Mouse (Mus musculus): ENCODE data around the gene Gimap8. TPM values are rescaled to one million over a fixed set of nuclear protein-coding genes. Genes with fewer than 3 reads are reported as not detected.

Gene Gimap8
- polyA plus RNA-seq, 1 experiment, result not detected

GRCm38 (mm10) chr6:48668022-48668421 is 21.0 kb downstream of the Gimap8 start:
- TF ChIP-seq GATA1 (IDR thresholded peaks at IDR 0.05; ENCODE audit: low read length), result no peak

DNA sequence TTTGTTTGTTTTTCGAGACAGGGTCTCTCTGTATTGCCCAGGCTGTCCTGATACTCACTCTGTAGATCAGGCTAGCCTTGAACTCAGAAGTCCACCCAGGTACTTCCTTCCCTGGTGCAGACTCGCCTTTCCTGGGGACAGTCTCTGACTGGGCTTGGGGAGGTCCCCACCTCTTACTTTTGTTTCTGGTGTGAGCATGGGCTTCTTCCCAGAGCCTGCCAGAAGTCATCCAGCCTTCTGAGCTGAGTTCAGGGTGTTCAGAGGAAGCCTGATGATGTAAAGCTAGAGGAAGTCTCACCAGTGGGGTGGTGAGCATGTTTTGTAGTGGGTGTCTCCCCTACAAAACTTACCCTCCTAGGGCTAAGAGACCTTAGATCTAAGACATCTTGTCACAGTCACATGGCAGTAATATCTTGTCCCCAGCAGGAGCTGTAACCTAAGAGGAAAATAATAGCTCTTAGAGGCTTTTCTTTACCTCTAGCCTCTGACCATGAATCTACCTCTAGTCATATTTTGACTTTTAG is 22.5 kb downstream of the Gimap8 start:
- no peak for TF ChIP-seq GATA1 (IDR thresholded peaks at IDR 0.05; ENCODE audit: low read length)

DNA sequence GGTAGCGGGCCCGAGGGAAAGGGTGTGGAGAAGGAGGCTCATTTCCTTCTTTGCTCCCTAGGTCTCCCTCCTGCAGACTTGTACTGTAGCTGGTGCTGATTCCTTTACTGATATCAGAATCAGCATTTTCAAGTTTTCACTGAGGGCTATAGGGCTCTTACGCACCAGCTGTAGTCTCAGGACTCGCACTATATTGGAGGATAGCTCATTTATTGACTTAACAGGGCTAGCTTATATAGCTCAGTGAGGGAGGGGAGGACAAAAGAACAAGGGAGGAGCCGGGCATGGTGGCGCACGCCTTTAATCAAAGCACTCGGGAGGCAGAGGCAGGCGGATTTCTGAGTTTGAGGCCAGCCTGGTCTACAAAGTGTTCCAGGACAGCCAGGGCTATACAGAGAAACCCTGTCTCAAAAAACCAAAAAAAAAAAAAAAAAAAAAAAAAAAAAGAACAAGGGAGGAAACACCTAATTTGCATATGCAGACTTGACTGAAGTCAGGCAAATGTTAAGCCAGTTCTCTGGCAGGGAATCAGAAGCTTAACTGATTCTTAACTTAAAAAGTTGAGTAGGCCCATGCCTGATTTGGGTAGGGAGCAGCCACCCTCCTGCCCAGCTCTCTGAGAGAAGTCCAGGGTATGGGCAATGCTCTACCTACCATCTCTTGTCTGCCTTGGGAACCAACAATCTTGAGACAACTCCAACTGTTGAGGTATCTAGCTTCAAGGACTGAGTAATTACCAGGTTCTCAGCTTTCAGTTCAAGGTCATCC is 27.4 kb downstream of the Gimap8 start:
- TF ChIP-seq GATA1 (IDR thresholded peaks at IDR 0.05; ENCODE audit: low read length), result no peak

GRCm38 (mm10) chr6:48675400-48675930 is 28.4 kb downstream of the Gimap8 start:
- no peak for TF ChIP-seq GATA1 (IDR thresholded peaks at IDR 0.05; ENCODE audit: low read length)

- TF ChIP-seq GATA1 (IDR thresholded peaks at IDR 0.05; ENCODE audit: low read length), result no peak
Observed at GRCm38 (mm10) chr6:48675931-48676859, 29.2 kb downstream of the Gimap8 start, which contains the start of gene Gimap9. Gene Gimap9 (plus strand): TSS chr6:48676129.

DNA sequence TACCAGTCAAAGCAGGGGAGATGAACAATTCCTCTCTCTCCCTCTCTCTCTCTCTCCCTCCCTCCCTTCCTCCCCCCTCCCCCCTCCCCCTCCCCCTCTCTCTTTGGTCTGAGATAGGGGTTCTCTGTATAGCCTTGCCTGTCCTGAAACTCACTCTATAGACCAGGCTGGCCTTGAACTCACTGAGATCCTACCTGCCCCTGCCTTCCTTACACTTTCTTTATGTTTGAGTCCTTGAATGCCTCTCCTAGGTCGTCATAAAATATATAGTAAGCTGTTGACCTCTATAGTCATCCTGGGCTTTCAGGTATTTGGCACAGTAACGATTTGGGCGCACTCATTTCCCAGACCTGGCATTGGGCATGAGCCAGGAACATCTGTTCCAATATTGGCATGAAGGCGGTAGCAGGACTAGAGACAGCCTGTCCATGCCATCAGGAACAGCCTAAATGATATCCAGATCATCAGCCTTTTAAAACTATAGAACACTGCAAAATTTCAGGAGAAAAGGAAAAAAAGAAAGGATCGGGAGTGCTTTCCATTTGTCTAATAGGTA is 29.9 kb downstream of the Gimap8 start:
- TF ChIP-seq GATA1 (IDR thresholded peaks at IDR 0.05; ENCODE audit: low read length), result no peak

DNA sequence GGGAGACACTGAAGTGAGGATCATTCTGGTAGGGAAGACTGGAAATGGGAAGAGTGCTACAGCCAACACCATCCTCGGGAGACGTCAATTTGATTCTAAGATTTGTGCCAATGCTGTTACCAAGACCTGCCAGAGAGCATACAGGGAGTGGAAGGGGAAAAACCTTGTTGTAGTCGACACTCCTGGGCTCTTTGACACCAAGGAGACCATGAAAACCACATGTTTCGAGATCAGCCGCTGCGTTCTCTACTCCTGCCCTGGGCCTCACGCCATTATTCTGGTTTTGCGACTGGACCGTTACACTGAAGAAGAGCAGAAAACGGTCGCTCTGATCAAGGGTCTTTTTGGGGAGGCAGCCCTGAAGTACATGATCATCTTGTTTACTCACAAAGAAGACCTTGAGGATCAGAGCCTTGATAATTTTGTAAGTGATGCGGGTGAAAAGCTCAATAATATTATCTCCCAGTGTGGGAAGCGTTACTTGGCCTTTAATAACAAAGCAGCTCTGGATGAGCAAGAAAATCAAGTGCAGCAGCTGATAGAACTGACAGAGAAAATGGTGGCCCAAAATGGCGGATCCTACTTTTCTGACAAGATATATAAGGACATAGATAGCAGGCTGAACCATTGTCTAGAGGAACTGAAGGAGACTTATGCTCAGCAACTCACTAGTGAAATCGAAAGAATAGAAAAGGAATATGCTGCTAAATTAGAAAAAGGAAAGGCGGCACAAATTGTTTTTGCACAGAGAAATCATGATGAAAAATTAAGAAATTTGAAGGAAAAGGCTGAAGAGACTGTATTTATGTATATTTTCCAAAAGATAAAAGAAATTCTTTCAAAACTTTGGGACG is 30.7 kb downstream of the Gimap8 start:
- no peak for TF ChIP-seq GATA1 (IDR thresholded peaks at IDR 0.05; ENCODE audit: low read length)

- TF ChIP-seq GATA1 (IDR thresholded peaks at IDR 0.05; ENCODE audit: low read length), result no peak
Observed at GRCm38 (mm10) chr6:48678391-48678790, 31.4 kb downstream of the Gimap8 start.

DNA sequence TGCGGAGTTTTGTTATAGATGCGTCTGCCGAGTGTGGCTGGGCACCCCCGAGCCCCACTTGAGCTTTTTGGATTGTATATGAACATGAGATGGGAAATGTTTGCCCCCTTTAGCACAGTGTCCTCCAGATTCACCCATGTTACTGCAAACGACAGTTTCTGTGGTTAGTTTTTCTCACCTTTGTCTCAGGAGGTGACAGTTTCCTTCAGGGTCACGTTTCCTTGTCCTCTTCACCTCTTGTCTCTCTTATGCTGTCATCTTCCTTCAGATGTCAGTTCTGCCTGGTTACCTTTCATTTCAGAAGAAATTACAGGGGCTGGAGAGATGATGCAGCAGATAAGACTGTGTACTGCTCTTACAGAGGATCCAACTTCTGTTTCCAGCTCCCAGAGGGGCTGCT is 32.7 kb downstream of the Gimap8 start:
- TF ChIP-seq GATA1 (IDR thresholded peaks at IDR 0.05; ENCODE audit: low read length), result no peak

- no peak for TF ChIP-seq GATA1 (IDR thresholded peaks at IDR 0.05; ENCODE audit: low read length)
Observed at GRCm38 (mm10) chr6:48680421-48680820, 33.4 kb downstream of the Gimap8 start.

- no peak for TF ChIP-seq GATA1 (IDR thresholded peaks at IDR 0.05; ENCODE audit: low read length)
Observed at GRCm38 (mm10) chr6:48681472-48682090, 34.5 kb downstream of the Gimap8 start.

- TF ChIP-seq GATA1 (IDR thresholded peaks at IDR 0.05; ENCODE audit: low read length), result no peak
Observed at GRCm38 (mm10) chr6:48682271-48682670, 35.2 kb downstream of the Gimap8 start.

- TF ChIP-seq GATA1 (IDR thresholded peaks at IDR 0.05; ENCODE audit: low read length), result no peak
Observed at GRCm38 (mm10) chr6:48684319-48684718, 37.3 kb downstream of the Gimap8 start, which contains the start of gene Gimap4. Gene Gimap4 (plus strand): TSS chr6:48684549.

- no peak for TF ChIP-seq GATA1 (IDR thresholded peaks at IDR 0.05; ENCODE audit: low read length)
Observed at GRCm38 (mm10) chr6:48684806-48685205, 37.8 kb downstream of the Gimap8 start.
